Mouse (Mus musculus) B cell, adult (primary cell): Measurements from ENCODE around the gene Smyd3. TPM values are rescaled to one million over a fixed set of nuclear protein-coding genes. Genes with fewer than 3 reads are reported as not detected.

Experiments
- total RNA-seq: library from RNA; stranded (reverse); gene quantifications from 4 replicates; pipeline ENCODE4 v1.2.4, GENCODE M21; 2023; ENCODE audit not compliant: inconsistent age

The Smyd3 gene
- total RNA-seq, result 26.8 to 36.1 TPM (median 34.5 TPM) in 4 replicates

GRCm38 (mm10) chr1:179517713-179518465 lies at the start of gene Smyd3:
TSS of gene Smyd3 (minus strand) at chr1:179518041.

GRCm38 (mm10) chr1:179545768-179546550 lies 28.1 kb upstream of the Smyd3 start, which contains the start of the genes Tfb2m and Cnst:
TSS of gene Tfb2m (minus strand) at chr1:179546267.
TSS of gene Cnst (plus strand) at chr1:179546370.

Other genes starting within 250 kb of the Smyd3 start
- gene Tfb2m, start 28.2 kb upstream of the Smyd3 start, total RNA-seq, result 33.9 to 39.3 TPM (median 36.9 TPM) in 4 replicates
- 18.2 to 28.6 TPM (median 27.4 TPM) in 4 replicates for gene Cnst, start 28.3 kb upstream of the Smyd3 start, total RNA-seq
- 3.4 to 4.5 TPM (median 4.1 TPM) in 4 replicates for gene Sccpdh, start 150.2 kb upstream of the Smyd3 start, total RNA-seq
- not detected in 4 replicates for gene Kif28, start 227.2 kb upstream of the Smyd3 start, total RNA-seq